8 mouse cellular contexts compared by ENCODE assay signal in the genomic region with DNA sequence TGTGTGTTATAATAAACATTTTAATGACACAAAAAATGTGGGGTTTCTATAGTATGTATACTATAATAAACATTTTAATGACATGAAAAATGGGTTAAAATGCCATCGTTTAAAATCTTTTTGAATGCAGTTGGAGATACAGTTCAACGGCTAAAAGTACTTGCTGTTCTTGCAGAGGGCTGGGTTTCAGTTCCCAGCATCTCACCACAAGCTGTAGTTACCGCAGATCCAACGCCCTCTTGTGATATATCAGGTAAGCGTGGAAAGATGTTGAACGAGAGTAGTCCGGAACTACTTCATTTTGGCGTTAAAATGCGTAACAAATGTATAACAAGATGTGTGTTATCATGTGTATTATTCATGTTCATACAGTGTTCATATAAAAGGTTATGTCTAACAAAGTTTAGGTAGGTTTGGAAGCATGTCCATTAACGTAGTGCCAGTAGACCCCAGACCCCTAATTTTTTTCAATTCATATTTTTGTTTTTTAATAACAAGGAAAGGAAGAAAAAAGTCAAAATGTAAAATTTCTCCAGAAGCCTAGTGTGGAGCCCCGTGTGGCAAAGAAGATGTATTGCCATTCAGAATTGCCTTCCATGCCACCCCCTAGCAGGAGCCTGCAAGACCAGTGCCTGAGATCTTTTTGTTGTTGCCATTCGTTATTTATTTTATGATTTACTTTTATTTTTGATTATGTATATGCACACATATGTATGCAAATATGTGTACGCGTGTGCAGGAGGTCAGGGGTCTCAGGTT. TPM values are rescaled to one million over a fixed set of nuclear protein-coding genes. Genes with fewer than 3 reads are reported as not detected.
DNase-seq lines count a peak whose midpoint lies in the region; TF ChIP-seq lines count a peak whose summit lies in the region.

No protein-coding gene starts in this region.

- WGBS in embryonic facial prominence, embryonic 10.5 days: 39% methylated on average over 14 of the region's 14 CpGs
- 40% methylated on average over 14 of the region's 14 CpGs for WGBS in limb, embryonic 10.5 days

- H3K36me3 ChIP-seq in testis, adult 2 months (ENCODE audit: control insufficient read depth, insufficient read depth, low read length): peaks cover 3% of the 10 kb centered on the region
- H3K36me3 ChIP-seq in embryonic facial prominence, embryonic 10.5 days (replicated peaks): peaks cover 27% of the 10 kb centered on the region
- H3K36me3 ChIP-seq in limb, embryonic 10.5 days: peaks cover 28% of the 10 kb centered on the region

- TF ChIP-seq CTCF in testis, adult 2 months (IDR thresholded peaks at IDR 0.05; ENCODE audit: control insufficient read depth, insufficient read depth, insufficient replicate concordance, low read depth, low read length): no peak

- H3K4me1 ChIP-seq in testis, adult 2 months (ENCODE audit: control insufficient read depth, insufficient read depth, low read length): peaks cover 6% of the 10 kb centered on the region
- H3K4me1 ChIP-seq in embryonic facial prominence, embryonic 10.5 days: peaks cover 10% of the 10 kb centered on the region
- H3K4me1 ChIP-seq in limb, embryonic 10.5 days: peaks cover 10% of the 10 kb centered on the region

- no peak for DNase-seq in testis, postnatal 14 days (ENCODE audit: low spot score)
- DNase-seq in embryonic facial prominence, embryonic 10.5 days (ENCODE audit: low spot score): no peak
- DNase-seq in limb, embryonic 10.5 days (ENCODE audit: low spot score): no peak
- peak; percentile 45 for DNase-seq in retina, embryonic 14.5 days (ENCODE audit: low spot score)
- no peak for DNase-seq in urinary bladder, postnatal 25 days (ENCODE audit: low spot score)
- DNase-seq in lung, postnatal 4 days: no peak
- no peak for DNase-seq in kidney, adult 8-10 months

- H3K9me3 ChIP-seq in embryonic facial prominence, embryonic 10.5 days: no peaks in the 10 kb centered on the region
- no peaks in the 10 kb centered on the region for H3K9me3 ChIP-seq in limb, embryonic 10.5 days (replicated peaks)

- H3K4me3 ChIP-seq in testis, adult 2 months (ENCODE audit: control insufficient read depth, low read depth, low read length): peak overlapping the region; percentile 86
- peak overlapping the region; percentile 91 for H3K4me3 ChIP-seq in embryonic facial prominence, embryonic 10.5 days
- H3K4me3 ChIP-seq in limb, embryonic 10.5 days: peak overlapping the region; percentile 73

- no peak for TF ChIP-seq POLR2A in testis, adult 2 months (IDR thresholded peaks at IDR 0.05; ENCODE audit: control insufficient read depth, low read depth, low read length)

- no peaks in the 10 kb centered on the region for H3K27me3 ChIP-seq in testis, adult 2 months (ENCODE audit: control insufficient read depth, insufficient read depth, low read length)
- H3K27me3 ChIP-seq in embryonic facial prominence, embryonic 10.5 days (replicated peaks; ENCODE audit: low read depth, poor library complexity, severe bottlenecking): no peaks in the 10 kb centered on the region
- no peaks in the 10 kb centered on the region for H3K27me3 ChIP-seq in limb, embryonic 10.5 days (ENCODE audit: low read depth, poor library complexity, severe bottlenecking)

- no peak overlapping the region for H3K27ac ChIP-seq in testis, adult 2 months (ENCODE audit: control insufficient read depth, insufficient read depth, low read depth, low read length)
- no peak overlapping the region for H3K27ac ChIP-seq in embryonic facial prominence, embryonic 10.5 days (replicated peaks)
- H3K27ac ChIP-seq in limb, embryonic 10.5 days: no peak overlapping the region

RNA-seq across cellular contexts. Expression of a gene that starts 0.7 kb away (rescaled TPM):
- 17.4 and 18.1 TPM in 2 replicates for polyA plus RNA-seq in testis, adult 2 months (2012; rRNA removed)
- 21.6 and 23.6 TPM in 2 replicates for polyA plus RNA-seq in embryonic facial prominence, embryonic 10.5 days (2016; fragmentation: Nextera tagmentation; extraction: Ambion mirVana)
- polyA plus RNA-seq in limb, embryonic 10.5 days (2016; fragmentation: Nextera tagmentation; extraction: Ambion mirVana): 24.4 and 27.5 TPM in 2 replicates

RNA-seq across cellular contexts. Expression of a gene that starts 38.4 kb away (rescaled TPM):
- 3.0 and 5.2 TPM in 2 replicates for polyA plus RNA-seq in testis, adult 2 months (2012; rRNA removed)
- polyA plus RNA-seq in embryonic facial prominence, embryonic 10.5 days (2016; fragmentation: Nextera tagmentation; extraction: Ambion mirVana): 12.4 and 13.4 TPM in 2 replicates
- 12.0 and 13.6 TPM in 2 replicates for polyA plus RNA-seq in limb, embryonic 10.5 days (2016; fragmentation: Nextera tagmentation; extraction: Ambion mirVana)
